Mouse (Mus musculus) kidney, adult 2 months (tissue): ENCODE measurements around the gene Galnt17.

Experiments used
- CTCF ChIP-seq: fragments of 200-500 bp; conservative IDR thresholded peaks from 2 replicates; pipeline ENCODE4 v1.5.1; 2011; ENCODE audit warnings: low read depth, mild to moderate bottlenecking, control low read depth, low read length, moderate library complexity, mixed read lengths; ENCODE audit not compliant: insufficient read depth, insufficient read length
- POLR2A ChIP-seq: fragments of 200-500 bp; IDR thresholded peaks from one replicate; pipeline ENCODE4 v1.6.1; 2011; ENCODE audit warnings: low read depth, low read length, control low read depth

DNA sequence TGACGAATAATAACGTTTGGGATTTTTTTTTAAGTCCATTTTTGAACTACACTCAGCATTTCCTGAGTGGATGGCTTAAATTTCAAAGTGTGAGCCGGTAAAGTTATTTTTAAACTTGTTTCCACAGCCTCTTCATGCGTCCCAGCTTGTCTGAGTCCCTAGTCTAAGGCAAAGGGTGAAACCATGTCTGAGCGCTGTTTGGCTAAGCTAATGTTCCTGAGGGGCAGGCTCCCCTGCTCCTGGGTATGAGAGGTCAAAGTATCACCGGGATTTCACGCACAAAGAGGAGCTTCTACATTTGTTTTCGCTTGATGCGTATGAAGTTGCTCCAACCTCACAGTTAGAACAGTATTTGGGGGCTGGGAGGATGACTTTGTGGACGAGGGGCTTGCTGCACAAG is 78.6 kb downstream of the Galnt17 start:
- TF ChIP-seq CTCF (no peak), POLR2A (no peak)
